Mouse (Mus musculus): ENCODE measurements at regions not wholly inside any gene's neighbourhood (a gene's known extent, or its start where the extent isn't known, plus 50 kb on each side); places are given as distances from the start of the nearest gene placed in this dataset.
A peak's percentile ranks its signal among the peaks of the same experiment; 100 is the strongest.

DNA sequence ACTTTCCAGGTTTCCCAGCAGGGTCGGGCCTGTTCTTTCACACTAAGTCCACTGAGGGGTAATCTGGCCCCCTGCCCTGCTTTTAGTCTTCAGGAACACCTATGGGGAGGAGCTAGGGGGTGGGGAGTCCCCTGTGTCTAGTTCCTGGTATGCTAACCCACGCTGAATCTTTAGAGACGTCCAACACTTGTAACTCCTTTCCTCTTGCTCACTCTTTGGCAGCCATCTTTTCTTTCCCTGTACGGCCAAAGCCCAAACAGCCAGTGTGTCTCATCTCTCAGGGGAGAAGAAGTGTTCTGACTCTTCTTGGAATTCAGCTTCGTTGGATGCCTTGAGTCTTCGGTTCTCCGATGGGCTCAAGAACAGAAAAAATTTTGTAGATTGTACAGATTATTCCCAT lies 68.4 kb upstream of the Lnx1 start:
- Histone ChIP-seq H3K9ac (replicated peaks; ENCODE audit: low read depth) (no peak overlapping the region), H3K27ac (ENCODE audit: low read length) (no peak overlapping the region), H3K36me3 (ENCODE audit: insufficient read depth, low read length) (no peaks in the 10 kb centered on the region), H3K4me3 (ENCODE audit: low read depth, low read length) (no peak overlapping the region), H3K27me3 (replicated peaks; ENCODE audit: insufficient read depth, low read length) (no peaks in the 10 kb centered on the region), H3K4me2 (replicated peaks; ENCODE audit: low read depth, low read length) (no peak overlapping the region), H3K9me3 (ENCODE audit: low read length) (no peaks in the 10 kb centered on the region), H3K4me1 (ENCODE audit: insufficient read depth, low read depth, low read length) (no peaks in the 10 kb centered on the region)
- ATAC-seq = no peak
- TF ChIP-seq CTCF (IDR thresholded peaks at IDR 0.05) (no peak), EP300 (IDR thresholded peaks at IDR 0.05) (no peak)
- 84% methylated on average over 7 of the region's 7 CpGs for WGBS
- DNase-seq (ENCODE audit: low spot score) = no peak

DNA sequence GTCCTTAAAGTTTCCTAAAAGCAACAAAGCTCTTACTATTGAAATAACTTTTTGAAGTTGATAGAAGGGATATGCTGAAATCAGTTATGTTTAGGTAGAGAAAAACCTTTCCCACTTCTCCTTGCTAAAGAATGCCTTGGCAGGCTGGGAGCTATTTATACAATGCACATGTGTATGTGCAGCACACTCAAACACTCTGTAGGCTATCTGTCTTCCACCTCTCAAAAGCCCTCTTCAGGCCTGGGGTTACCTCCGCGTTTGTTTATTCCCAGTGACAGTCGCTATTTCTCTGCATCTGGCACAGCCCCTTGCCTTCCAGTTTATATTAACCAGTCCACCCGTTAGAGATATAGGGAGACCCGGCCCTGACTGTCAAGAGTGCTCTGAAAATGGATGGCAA lies 66.3 kb upstream of the Lnx1 start:
- DNase-seq (ENCODE audit: low spot score) (no peak), ATAC-seq (no peak)
- no peak overlapping the region for H3K4me2 ChIP-seq (replicated peaks; ENCODE audit: low read depth, low read length)
- H3K9ac ChIP-seq (replicated peaks; ENCODE audit: low read depth) = no peak overlapping the region
- no peaks in the 10 kb centered on the region for H3K36me3 ChIP-seq (ENCODE audit: insufficient read depth, low read length)
- 16% methylated on average over 5 of the region's 5 CpGs for WGBS
- H3K4me3 ChIP-seq (ENCODE audit: low read depth, low read length) = no peak overlapping the region
- H3K9me3 ChIP-seq (ENCODE audit: low read length) = no peaks in the 10 kb centered on the region
- TF ChIP-seq CTCF (IDR thresholded peaks at IDR 0.05) (no peak), EP300 (IDR thresholded peaks at IDR 0.05) (no peak)
- H3K4me1 ChIP-seq (ENCODE audit: insufficient read depth, low read depth, low read length) = no peaks in the 10 kb centered on the region
- no peaks in the 10 kb centered on the region for H3K27me3 ChIP-seq (replicated peaks; ENCODE audit: insufficient read depth, low read length)
- H3K27ac ChIP-seq (ENCODE audit: low read length) = no peak overlapping the region

DNA sequence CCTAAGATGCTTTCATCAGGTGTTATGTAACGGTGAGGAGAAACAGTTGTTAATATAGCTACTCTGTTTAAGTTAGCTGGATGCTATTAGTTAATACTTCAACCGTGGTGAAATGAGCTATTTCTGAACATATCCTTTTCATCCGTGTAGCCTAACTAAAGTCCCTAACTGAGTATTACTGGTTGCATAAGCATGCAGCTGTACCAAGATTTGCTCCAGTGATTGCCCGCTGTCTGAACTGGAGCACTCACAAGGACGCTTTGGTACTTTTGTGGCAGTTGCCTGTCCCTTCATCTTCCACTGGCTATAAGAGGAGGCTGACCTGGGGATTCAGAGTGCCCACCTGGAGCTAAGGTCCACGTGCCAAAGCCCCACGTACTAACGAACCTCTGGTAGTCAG lies 65.3 kb upstream of the Lnx1 start:
- Histone ChIP-seq H3K36me3 (ENCODE audit: insufficient read depth, low read length) (no peaks in the 10 kb centered on the region), H3K4me3 (ENCODE audit: low read depth, low read length) (no peak overlapping the region), H3K27ac (ENCODE audit: low read length) (no peak overlapping the region), H3K4me2 (replicated peaks; ENCODE audit: low read depth, low read length) (no peak overlapping the region), H3K9me3 (ENCODE audit: low read length) (no peaks in the 10 kb centered on the region), H3K4me1 (ENCODE audit: insufficient read depth, low read depth, low read length) (no peaks in the 10 kb centered on the region), H3K27me3 (replicated peaks; ENCODE audit: insufficient read depth, low read length) (no peaks in the 10 kb centered on the region), H3K9ac (replicated peaks; ENCODE audit: low read depth) (no peak overlapping the region)
- ATAC-seq = no peak
- no peak for DNase-seq (ENCODE audit: low spot score)
- TF ChIP-seq CTCF (IDR thresholded peaks at IDR 0.05) (no peak), EP300 (IDR thresholded peaks at IDR 0.05) (no peak)
- WGBS = 71% methylated on average over 8 of the region's 8 CpGs

DNA sequence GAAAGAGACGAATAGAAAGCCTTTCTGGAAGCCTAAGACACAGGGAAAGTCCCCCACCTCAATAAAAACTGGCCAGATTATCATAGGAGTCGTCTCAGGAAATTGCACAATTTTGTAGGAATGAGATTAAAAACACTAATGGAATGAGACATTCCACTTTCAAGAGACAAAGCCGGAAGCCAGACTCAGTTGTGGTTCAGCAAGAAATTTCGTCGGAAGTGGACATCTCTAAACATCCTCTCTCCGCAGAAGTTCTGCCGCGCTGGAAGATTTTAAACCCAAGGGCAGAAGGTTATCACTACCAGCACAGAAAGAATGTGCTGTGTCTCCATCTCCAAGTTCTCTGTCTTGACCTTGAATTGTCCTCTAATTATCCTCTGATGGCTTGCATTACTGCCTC lies 63.5 kb upstream of the Lnx1 start:
- no peaks in the 10 kb centered on the region for H3K27me3 ChIP-seq (replicated peaks; ENCODE audit: insufficient read depth, low read length)
- H3K4me2 ChIP-seq (replicated peaks; ENCODE audit: low read depth, low read length) = no peak overlapping the region
- 29% methylated on average over 8 of the region's 8 CpGs for WGBS
- DNase-seq (ENCODE audit: low spot score) (no peak), ATAC-seq (no peak)
- no peaks in the 10 kb centered on the region for H3K4me1 ChIP-seq (ENCODE audit: insufficient read depth, low read depth, low read length)
- H3K27ac ChIP-seq (ENCODE audit: low read length) = no peak overlapping the region
- TF ChIP-seq CTCF (IDR thresholded peaks at IDR 0.05) = no peak
- no peak for TF ChIP-seq EP300 (IDR thresholded peaks at IDR 0.05)
- no peaks in the 10 kb centered on the region for H3K9me3 ChIP-seq (ENCODE audit: low read length)
- no peak overlapping the region for H3K4me3 ChIP-seq (ENCODE audit: low read depth, low read length)
- H3K9ac ChIP-seq (replicated peaks; ENCODE audit: low read depth) = no peak overlapping the region
- no peaks in the 10 kb centered on the region for H3K36me3 ChIP-seq (ENCODE audit: insufficient read depth, low read length)

DNA sequence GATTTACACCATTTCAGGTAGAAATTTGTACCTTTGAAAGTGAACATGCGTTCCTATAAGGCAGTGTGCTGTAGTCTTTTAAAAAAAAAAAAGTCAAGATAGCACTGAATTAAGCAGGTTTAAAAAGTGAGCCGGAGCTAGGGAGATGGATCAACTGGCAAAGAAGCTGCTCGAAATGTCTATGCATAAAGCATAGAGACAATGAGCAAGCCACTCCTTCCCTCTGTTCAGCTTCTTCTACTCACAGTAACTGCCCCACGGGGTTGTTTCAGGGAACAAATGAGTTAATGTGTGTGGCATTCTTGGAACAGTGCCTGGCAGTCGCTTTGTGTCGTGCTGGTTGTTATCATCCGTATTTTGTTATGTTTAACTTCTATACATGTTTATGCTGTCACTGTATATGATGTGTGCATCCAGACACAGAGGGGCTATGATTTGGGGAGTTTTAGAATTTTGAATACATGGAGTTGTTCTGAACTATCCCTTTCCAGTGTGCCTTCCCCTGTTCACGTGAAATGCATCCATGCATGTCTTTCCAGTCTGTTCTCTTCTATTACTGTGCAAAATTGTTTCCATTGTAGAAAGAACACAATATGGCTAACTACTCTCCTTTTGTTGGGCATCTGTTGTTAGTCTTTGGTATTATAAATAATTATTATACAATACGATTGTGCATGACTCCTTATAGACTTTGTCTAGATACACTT lies 62.5 kb upstream of the Lnx1 start:
- Histone ChIP-seq H3K36me3 (ENCODE audit: insufficient read depth, low read length) (no peaks in the 10 kb centered on the region), H3K27ac (ENCODE audit: low read length) (no peak overlapping the region), H3K9ac (replicated peaks; ENCODE audit: low read depth) (no peak overlapping the region)

DNA sequence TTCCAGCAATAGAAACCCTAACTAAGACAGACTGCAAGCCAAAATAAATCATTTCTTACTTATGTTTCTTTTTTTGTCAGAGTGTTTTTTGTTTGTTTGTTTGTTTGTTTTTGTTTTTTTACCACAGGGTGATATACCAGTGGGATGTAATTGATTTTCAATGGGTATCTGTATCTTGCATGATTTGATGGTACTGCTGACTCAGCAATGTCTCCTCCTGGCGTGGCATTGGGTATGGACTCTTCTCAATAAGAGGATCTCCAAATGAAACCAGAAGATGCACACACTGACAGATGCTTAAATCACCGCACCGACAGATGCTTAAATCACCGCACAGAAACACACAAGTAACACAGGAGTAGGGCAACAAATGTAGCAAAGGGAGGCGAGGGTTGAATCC lies 54.8 kb upstream of the Lnx1 start:
- WGBS = 94% methylated on average over 5 of the region's 5 CpGs
- no peak overlapping the region for H3K9ac ChIP-seq (replicated peaks; ENCODE audit: low read depth)
- no peak overlapping the region for H3K4me2 ChIP-seq (replicated peaks; ENCODE audit: low read depth, low read length)
- TF ChIP-seq EP300 (IDR thresholded peaks at IDR 0.05) (no peak), CTCF (IDR thresholded peaks at IDR 0.05) (no peak)
- no peak overlapping the region for H3K27ac ChIP-seq (ENCODE audit: low read length)
- H3K9me3 ChIP-seq (ENCODE audit: low read length) = no peaks in the 10 kb centered on the region
- H3K36me3 ChIP-seq (ENCODE audit: insufficient read depth, low read length) = no peaks in the 10 kb centered on the region
- no peaks in the 10 kb centered on the region for H3K4me1 ChIP-seq (ENCODE audit: insufficient read depth, low read depth, low read length)
- no peaks in the 10 kb centered on the region for H3K27me3 ChIP-seq (replicated peaks; ENCODE audit: insufficient read depth, low read length)
- DNase-seq (ENCODE audit: low spot score) = no peak
- no peak for ATAC-seq
- H3K4me3 ChIP-seq (ENCODE audit: low read depth, low read length) = no peak overlapping the region

More for the DNA sequence above, 62.5 kb upstream of the Lnx1 start:
- H3K4me2 ChIP-seq (replicated peaks; ENCODE audit: low read depth, low read length) = no peak overlapping the region
- peak; percentile 14 for DNase-seq (ENCODE audit: low spot score)
- no peak for ATAC-seq
- no peaks in the 10 kb centered on the region for H3K9me3 ChIP-seq (ENCODE audit: low read length)
- WGBS = 46% methylated on average over 9 of the region's 9 CpGs
- TF ChIP-seq EP300 (IDR thresholded peaks at IDR 0.05) (no peak), CTCF (IDR thresholded peaks at IDR 0.05) (no peak)
- no peaks in the 10 kb centered on the region for H3K4me1 ChIP-seq (ENCODE audit: insufficient read depth, low read depth, low read length)
- no peak overlapping the region for H3K4me3 ChIP-seq (ENCODE audit: low read depth, low read length)
- H3K27me3 ChIP-seq (replicated peaks; ENCODE audit: insufficient read depth, low read length) = no peaks in the 10 kb centered on the region

DNA sequence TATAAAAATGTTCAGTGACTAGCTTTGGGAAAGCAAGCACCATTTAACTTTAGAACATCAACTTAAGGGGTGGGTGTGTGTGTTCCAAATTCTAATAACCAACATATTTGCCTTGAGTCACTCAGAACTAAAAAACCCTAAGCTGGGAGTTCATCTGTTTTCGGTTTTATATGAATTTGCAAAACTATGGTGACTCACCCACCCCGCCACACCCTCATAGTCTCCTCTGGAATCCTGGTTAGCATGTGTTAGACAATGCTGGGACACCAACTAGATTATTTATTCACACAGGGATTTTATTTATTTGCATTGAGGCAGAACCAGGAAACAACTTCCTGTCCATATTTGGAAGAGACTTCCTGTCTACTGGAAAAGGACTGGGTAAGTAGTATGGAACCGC lies 50.2 kb upstream of the Lnx1 start:
- WGBS = 90% methylated on average over 3 of the region's 3 CpGs
- no peaks in the 10 kb centered on the region for H3K27me3 ChIP-seq (replicated peaks; ENCODE audit: insufficient read depth, low read length)
- H3K9me3 ChIP-seq (ENCODE audit: low read length) = no peaks in the 10 kb centered on the region
- no peaks in the 10 kb centered on the region for H3K4me1 ChIP-seq (ENCODE audit: insufficient read depth, low read depth, low read length)
- ATAC-seq (no peak), DNase-seq (ENCODE audit: low spot score) (no peak)
- no peak overlapping the region for H3K4me3 ChIP-seq (ENCODE audit: low read depth, low read length)
- H3K27ac ChIP-seq (ENCODE audit: low read length) = no peak overlapping the region
- no peak overlapping the region for H3K9ac ChIP-seq (replicated peaks; ENCODE audit: low read depth)
- TF ChIP-seq CTCF (IDR thresholded peaks at IDR 0.05) (no peak), EP300 (IDR thresholded peaks at IDR 0.05) (no peak)
- H3K4me2 ChIP-seq (replicated peaks; ENCODE audit: low read depth, low read length) = no peak overlapping the region
- H3K36me3 ChIP-seq (ENCODE audit: insufficient read depth, low read length) = no peaks in the 10 kb centered on the region
